10 mouse cellular contexts compared by ENCODE assay signal in the genomic region with DNA sequence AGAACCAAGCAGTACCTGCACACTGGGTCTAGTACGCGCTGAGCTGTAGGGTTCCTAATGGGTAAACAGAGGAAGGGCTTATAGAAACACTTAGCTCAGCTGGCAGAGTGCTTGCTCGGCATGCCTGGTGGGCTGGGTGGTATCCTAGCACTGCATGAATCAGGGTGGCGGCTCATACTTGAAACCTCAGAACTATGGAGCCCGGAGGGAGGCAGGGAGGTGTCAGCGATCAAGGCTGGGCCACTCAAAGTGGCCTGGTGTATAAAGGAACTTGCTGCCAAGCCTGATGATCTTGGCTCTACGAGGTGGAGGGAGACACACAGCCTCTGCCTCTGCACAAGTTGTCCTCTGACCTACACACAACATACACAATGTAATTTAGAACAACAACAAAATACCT.
"Had no signal": no experiment of that assay in that cellular context is flagged by ENCODE, and none has a peak within 500 bp of the region (broad histone marks: within the 10 kb centered on the region; RNA-seq: fewer than 3 reads in every experiment).

No protein-coding gene starts in this region.

- ATAC-seq: inflammation-experienced regulatory T-cells, adult 6 months; intestine, postnatal 0 days; midbrain, embryonic 16.5 days had no signal

- DNase-seq: layer of hippocampus, adult 9-11 months; right cerebral cortex, adult 18-20 months; right cerebral cortex, postnatal 25 days had no signal

- H3K9me3 ChIP-seq: limb, embryonic 15.5 days; liver, embryonic 13.5 days; midbrain, embryonic 12.5 days; neural tube, embryonic 13.5 days had no signal

- H3K27me3 ChIP-seq: limb, embryonic 15.5 days; liver, embryonic 13.5 days; midbrain, embryonic 12.5 days; neural tube, embryonic 13.5 days had no signal

- H3K9ac ChIP-seq: limb, embryonic 15.5 days; liver, embryonic 13.5 days; midbrain, embryonic 12.5 days; neural tube, embryonic 13.5 days had no signal

- H3K27ac ChIP-seq: limb, embryonic 15.5 days; liver, embryonic 13.5 days; midbrain, embryonic 12.5 days; neural tube, embryonic 13.5 days had no signal

- H3K4me3 ChIP-seq: limb, embryonic 15.5 days; liver, embryonic 13.5 days; midbrain, embryonic 12.5 days; neural tube, embryonic 13.5 days had no signal

- H3K4me2 ChIP-seq: limb, embryonic 15.5 days; liver, embryonic 13.5 days; midbrain, embryonic 12.5 days; neural tube, embryonic 13.5 days had no signal
